Mouse (Mus musculus): Measurements from ENCODE around the gene Ccdc17. TPM values are rescaled to one million over a fixed set of nuclear protein-coding genes. Genes with fewer than 3 reads are reported as not detected.
A peak's percentile ranks its signal among the peaks of the same experiment; 100 is the strongest.

Gene Ccdc17
- total RNA-seq (2021) (1 to 10 TPM; 2.9 to 3.4 TPM), polyA plus RNA-seq (2012; rRNA removed) (4.5 and 8.1 TPM in 2 replicates)
- long read RNA-seq, partial matches to known transcripts: 1 of 1 reads
- long read RNA-seq, other reads (novel, unspliced or antisense): 0 of 1 reads

- Histone ChIP-seq H3K9ac (ENCODE audit: low read depth, low read length) (peak within 1 kb of the TSS; percentile 86), H3K4me3 (peak within 1 kb of the TSS; percentile 65), H3K27me3 (ENCODE audit: control insufficient read depth, insufficient read depth, low read length) (no peaks in the 10 kb centered on the region), H3K36me3 (ENCODE audit: control insufficient read depth, insufficient read depth, low read length) (peaks cover 1% of the 10 kb centered on the region; the same call in 1 of the 2 replicates), H3K79me2 (replicated peaks; ENCODE audit: control insufficient read depth, insufficient read depth, low read length) (no peaks in the 10 kb centered on the region), H3K27ac (peak within 1 kb of the TSS; percentile 74), H3K4me1 (ENCODE audit: control insufficient read depth, insufficient read depth, low read length) (peaks cover 2% of the 10 kb centered on the region; the same call in 1 of the 2 replicates)
- intact Hi-C loops (cut with DNase I): loop anchor here (5.0 kb wide), 1 partner anchor 39 kb away; the partner anchor contains the start of genes Gpbp1l1 and Tmem69
- TF ChIP-seq POLR2A (IDR thresholded peaks at IDR 0.05; ENCODE audit: insufficient read depth, low read depth, low read length) (no peak), CTCF (IDR thresholded peaks at IDR 0.05) (no peak), EP300 (IDR thresholded peaks at IDR 0.05; ENCODE audit: insufficient read depth, low read depth, low read length) (no peak)
- 17% methylated on average over 5 of the region's 5 CpGs for WGBS
- DNase-seq: peak in 1 of 2 experiments; percentile 3
These were observed at the start of gene Ccdc17 for GRCm38 (mm10) chr4:116596379-116596778. Gene Ccdc17, plus strand, starts transcription at chr4:116596654.

- H3K4me3 ChIP-seq: no peak overlapping the region
- H3K36me3 ChIP-seq (ENCODE audit: control insufficient read depth, insufficient read depth, low read length): no peaks in the 10 kb centered on the region; the same call in 1 of the 2 replicates
- no peaks in the 10 kb centered on the region for H3K27me3 ChIP-seq (ENCODE audit: control insufficient read depth, insufficient read depth, low read length)
- H3K27ac ChIP-seq: no peak overlapping the region
- WGBS: 74% methylated on average over 1 of the region's 1 CpGs
- DNase-seq: no peak
- intact Hi-C loops (cut with DNase I): loop anchor here (10.0 kb wide), 1 partner anchor 206 kb away; no protein-coding TSS in a partner anchor
- H3K79me2 ChIP-seq (replicated peaks; ENCODE audit: control insufficient read depth, insufficient read depth, low read length): no peaks in the 10 kb centered on the region
- H3K4me1 ChIP-seq (ENCODE audit: control insufficient read depth, insufficient read depth, low read length): no peaks in the 10 kb centered on the region
- no peak for TF ChIP-seq EP300 (IDR thresholded peaks at IDR 0.05; ENCODE audit: insufficient read depth, low read depth, low read length)
- TF ChIP-seq POLR2A (IDR thresholded peaks at IDR 0.05; ENCODE audit: insufficient read depth, low read depth, low read length): no peak
- no peak for TF ChIP-seq CTCF (IDR thresholded peaks at IDR 0.05)
- no peak overlapping the region for H3K9ac ChIP-seq (ENCODE audit: low read depth, low read length)
These were observed 46.0 kb upstream of the Ccdc17 start for GRCm38 (mm10) chr4:116550432-116550831.

GRCm38 (mm10) chr4:116553035-116553434 lies 43.4 kb upstream of the Ccdc17 start:
- H3K27ac ChIP-seq: no peak overlapping the region

GRCm38 (mm10) chr4:116555413-116556300 lies 40.8 kb upstream of the Ccdc17 start, which contains the start of gene Tmem69:
Gene Tmem69, minus strand, starts transcription at chr4:116555936.
- Histone ChIP-seq H3K27ac (peak within 1 kb of the TSS; percentile 95), H3K79me2 (replicated peaks; ENCODE audit: control insufficient read depth, insufficient read depth, low read length) (0 out of 2 replicates have a peak, but pooled peaks cover 2% of the 10 kb centered on the region), H3K27me3 (ENCODE audit: control insufficient read depth, insufficient read depth, low read length) (no peaks in the 10 kb centered on the region), H3K4me3 (peak within 1 kb of the TSS; percentile 96), H3K4me1 (ENCODE audit: control insufficient read depth, insufficient read depth, low read length) (peaks cover 1% of the 10 kb centered on the region; the same call in 1 of the 2 replicates), H3K9ac (ENCODE audit: low read depth, low read length) (peak within 1 kb of the TSS; percentile 73), H3K36me3 (ENCODE audit: control insufficient read depth, insufficient read depth, low read length) (peaks cover 12% of the 10 kb centered on the region)
- peak; percentile 79 to 81 for DNase-seq
- 2% methylated on average over 23 of the region's 23 CpGs for WGBS
- intact Hi-C loops (cut with DNase I): loop anchor here (5.0 to 10.0 kb wide), 5 partner anchors 42 to 437 kb away; partner anchors contain the start of genes Ccdc17, Ipp, Mast2 and Urod
- TF ChIP-seq EP300 (IDR thresholded peaks at IDR 0.05; ENCODE audit: insufficient read depth, low read depth, low read length) (0 out of 2 replicates have a peak, but pooled peaks have one; percentile 63), CTCF (IDR thresholded peaks at IDR 0.05) (no peak), POLR2A (IDR thresholded peaks at IDR 0.05; ENCODE audit: insufficient read depth, low read depth, low read length) (peak; percentile 70; the same call in 1 of the 2 replicates)

More at GRCm38 (mm10) chr4:116553035-116553434, 43.4 kb upstream of the Ccdc17 start:
- 85% methylated on average over 3 of the region's 3 CpGs for WGBS
- DNase-seq: no peak
- Histone ChIP-seq H3K36me3 (ENCODE audit: control insufficient read depth, insufficient read depth, low read length) (no peaks in the 10 kb centered on the region; the same call in 1 of the 2 replicates), H3K79me2 (replicated peaks; ENCODE audit: control insufficient read depth, insufficient read depth, low read length) (0 out of 2 replicates have a peak, but pooled peaks cover 1% of the 10 kb centered on the region), H3K4me3 (no peak overlapping the region), H3K9ac (ENCODE audit: low read depth, low read length) (no peak overlapping the region), H3K4me1 (ENCODE audit: control insufficient read depth, insufficient read depth, low read length) (no peaks in the 10 kb centered on the region), H3K27me3 (ENCODE audit: control insufficient read depth, insufficient read depth, low read length) (no peaks in the 10 kb centered on the region)
- TF ChIP-seq EP300 (IDR thresholded peaks at IDR 0.05; ENCODE audit: insufficient read depth, low read depth, low read length) (no peak), CTCF (IDR thresholded peaks at IDR 0.05) (no peak), POLR2A (IDR thresholded peaks at IDR 0.05; ENCODE audit: insufficient read depth, low read depth, low read length) (no peak)
- intact Hi-C loops (cut with DNase I): loop anchor here (10.0 kb wide), 1 partner anchor 208 kb away; no protein-coding TSS in a partner anchor

GRCm38 (mm10) chr4:116556561-116557305 lies 39.7 kb upstream of the Ccdc17 start:
- no peaks in the 10 kb centered on the region for H3K27me3 ChIP-seq (ENCODE audit: control insufficient read depth, insufficient read depth, low read length)
- DNase-seq: peak; percentile 95 to 96
- intact Hi-C loops (cut with DNase I): loop anchor here (5.0 to 10.0 kb wide), 5 partner anchors 41 to 436 kb away; partner anchors contain the start of genes Ccdc17, Ipp, Mast2 and Urod

More at GRCm38 (mm10) chr4:116556561-116557305, 39.7 kb upstream of the Ccdc17 start:
- TF ChIP-seq CTCF (IDR thresholded peaks at IDR 0.05): no peak
- peak; percentile 96 for TF ChIP-seq POLR2A (IDR thresholded peaks at IDR 0.05; ENCODE audit: insufficient read depth, low read depth, low read length)
- 0 out of 2 replicates have a peak, but pooled peaks have one; percentile 45 for TF ChIP-seq EP300 (IDR thresholded peaks at IDR 0.05; ENCODE audit: insufficient read depth, low read depth, low read length)
- peaks cover 1% of the 10 kb centered on the region; the same call in 1 of the 2 replicates for H3K4me1 ChIP-seq (ENCODE audit: control insufficient read depth, insufficient read depth, low read length)
- H3K4me3 ChIP-seq: peak overlapping the region; percentile 96
- under 1% methylated on average over 28 of the region's 28 CpGs for WGBS
- peaks cover 15% of the 10 kb centered on the region for H3K36me3 ChIP-seq (ENCODE audit: control insufficient read depth, insufficient read depth, low read length)
- H3K79me2 ChIP-seq (replicated peaks; ENCODE audit: control insufficient read depth, insufficient read depth, low read length): peaks cover 3% of the 10 kb centered on the region; the same call in 1 of the 2 replicates
- H3K27ac ChIP-seq: peak overlapping the region; percentile 95
- peak overlapping the region; percentile 73 for H3K9ac ChIP-seq (ENCODE audit: low read depth, low read length)

Data from heart, adult 2 months (tissue).